Mouse (Mus musculus) embryonic fibroblast, embryonic 13.5 days (primary cell): ENCODE data around the gene Ada.

Experiments used
- CTCF ChIP-seq: IDR thresholded peaks from 2 replicates; pipeline ENCODE4 v1.5.1; 2011; ENCODE audit warnings: mild to moderate bottlenecking, control low read depth, low read length, moderate library complexity, borderline replicate concordance; ENCODE audit not compliant: insufficient read depth
- POLR2A ChIP-seq: IDR thresholded peaks from 2 replicates; pipeline ENCODE4 v1.6.1; 2011; ENCODE audit warnings: low read depth, mild to moderate bottlenecking, control low read depth, low read length, moderate library complexity

DNA sequence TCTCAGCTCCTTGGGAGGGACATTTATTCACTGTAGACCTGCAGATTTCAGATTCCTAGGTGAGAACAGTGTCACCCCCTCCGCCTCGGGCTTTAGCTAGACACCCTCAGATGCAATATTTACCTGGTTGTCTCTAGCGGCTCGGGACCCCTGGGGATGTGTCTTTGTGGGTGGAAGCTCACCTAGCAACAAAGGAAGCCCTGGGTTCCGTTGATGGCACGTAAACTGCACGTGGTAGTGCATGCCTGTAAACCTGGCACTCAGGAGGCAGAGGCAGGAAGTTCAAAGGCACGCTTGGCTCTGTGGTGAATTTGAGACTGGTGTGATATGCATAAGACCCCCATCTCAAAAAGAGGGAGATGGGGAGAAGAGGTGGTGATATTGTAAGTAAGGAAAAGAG is 20.7 kb upstream of the Ada start:
- TF ChIP-seq POLR2A: no peak
- no peak for TF ChIP-seq CTCF
